Mouse (Mus musculus): Measurements from ENCODE around the gene Khdc3. TPM values are rescaled to one million over a fixed set of nuclear protein-coding genes. Genes with fewer than 3 reads are reported as not detected.

Gene Khdc3
- polyA plus RNA-seq, 1 experiment from 2014 or later: 0.21 TPM

Other genes with a start within 250 kb of the Khdc3 start
- 18.1 and 18.3 TPM in 2 replicates for gene Pygo1, start 176.2 kb upstream of the Khdc3 start, polyA plus RNA-seq (2014; fragmentation: Nextera tagmentation; extraction: Ambion mirVana)
- 2.2 and 2.9 TPM in 2 replicates for gene Dyx1c1, start 143.1 kb upstream of the Khdc3 start, polyA plus RNA-seq (2014; fragmentation: Nextera tagmentation; extraction: Ambion mirVana)
- 0.31 TPM in 1 of 2 replicates, not detected in the other for gene Gm44503, start 143.0 kb upstream of the Khdc3 start, polyA plus RNA-seq (2014; fragmentation: Nextera tagmentation; extraction: Ambion mirVana)
- 27.1 TPM in 2 replicates for gene Ccpg1os, start 116.5 kb upstream of the Khdc3 start, polyA plus RNA-seq (2014; fragmentation: Nextera tagmentation; extraction: Ambion mirVana)
- 42.3 and 49.7 TPM in 2 replicates for gene Ccpg1, start 116.4 kb upstream of the Khdc3 start, polyA plus RNA-seq (2014; fragmentation: Nextera tagmentation; extraction: Ambion mirVana)
- gene Pigb, start 61.5 kb upstream of the Khdc3 start, polyA plus RNA-seq (2014; fragmentation: Nextera tagmentation; extraction: Ambion mirVana): 13.2 and 21.0 TPM in 2 replicates
- 1.0 and 1.1 TPM in 2 replicates for gene Rab27a, start 57.0 kb upstream of the Khdc3 start, polyA plus RNA-seq (2014; fragmentation: Nextera tagmentation; extraction: Ambion mirVana)
- not detected in 2 replicates for gene Gm20509, start 634 bp downstream of the Khdc3 start, polyA plus RNA-seq (2014; fragmentation: Nextera tagmentation; extraction: Ambion mirVana)
- 104 and 108 TPM in 2 replicates for gene Rsl24d1, start 11.6 kb downstream of the Khdc3 start, polyA plus RNA-seq (2014; fragmentation: Nextera tagmentation; extraction: Ambion mirVana)

All from hindbrain, embryonic 14.5 days (tissue).